Mouse (Mus musculus): ENCODE measurements around the gene Trmt1l. TPM values are rescaled to one million over a fixed set of nuclear protein-coding genes. Genes with fewer than 3 reads are reported as not detected.

Trmt1l gene
- polyA plus RNA-seq, 1 experiment from 2014 or later, result 15.1 TPM

GRCm38 (mm10) chr1:151497942-151498341, 69.6 kb downstream of the Trmt1l start:
- no peak overlapping the region for H3K27ac ChIP-seq (ENCODE audit: low read length)
- no peaks in the 10 kb centered on the region for H3K9me3 ChIP-seq (replicated peaks; ENCODE audit: control insufficient read depth, low read length)
- H3K4me1 ChIP-seq (ENCODE audit: control insufficient read depth, low read depth, low read length), result peaks cover 12% of the 10 kb centered on the region
- H3K4me2 ChIP-seq (ENCODE audit: low read depth, low read length), result no peak overlapping the region
- H3K36me3 ChIP-seq (ENCODE audit: control insufficient read depth, insufficient read depth), result no peaks in the 10 kb centered on the region
- H3K4me3 ChIP-seq (ENCODE audit: low read depth, low read length), result no peak overlapping the region
- H3K9ac ChIP-seq (ENCODE audit: low read depth, low read length), result no peak overlapping the region
- no peaks in the 10 kb centered on the region for H3K27me3 ChIP-seq (ENCODE audit: control insufficient read depth, insufficient read depth, low read depth, low read length)
- 69% methylated on average over 2 of the region's 2 CpGs for WGBS (ENCODE audit: insufficient replicate concordance)
- no peak for ATAC-seq (ENCODE audit: low read depth)

- H3K27ac ChIP-seq (ENCODE audit: low read length), result no peak overlapping the region
- H3K9me3 ChIP-seq (replicated peaks; ENCODE audit: control insufficient read depth, low read length), result no peaks in the 10 kb centered on the region
- 63% methylated on average over 3 of the region's 3 CpGs for WGBS (ENCODE audit: insufficient replicate concordance)
- H3K9ac ChIP-seq (ENCODE audit: low read depth, low read length), result no peak overlapping the region
- no peaks in the 10 kb centered on the region for H3K36me3 ChIP-seq (ENCODE audit: control insufficient read depth, insufficient read depth)
- no peak overlapping the region for H3K4me3 ChIP-seq (ENCODE audit: low read depth, low read length)
- H3K4me1 ChIP-seq (ENCODE audit: control insufficient read depth, low read depth, low read length), result peaks cover 12% of the 10 kb centered on the region
- no peak overlapping the region for H3K4me2 ChIP-seq (ENCODE audit: low read depth, low read length)
- H3K27me3 ChIP-seq (ENCODE audit: control insufficient read depth, insufficient read depth, low read depth, low read length), result no peaks in the 10 kb centered on the region
- no peak for ATAC-seq (ENCODE audit: low read depth)
Observed at GRCm38 (mm10) chr1:151498381-151498780, 70.0 kb downstream of the Trmt1l start.

- under 1% methylated on average over 56 of the region's 59 CpGs for WGBS (ENCODE audit: insufficient replicate concordance)
- no peaks in the 10 kb centered on the region for H3K27me3 ChIP-seq (ENCODE audit: control insufficient read depth, insufficient read depth, low read depth, low read length)
- H3K27ac ChIP-seq (ENCODE audit: low read length), result peak overlapping the region; percentile 91
- peak overlapping the region; percentile 78 for H3K4me2 ChIP-seq (ENCODE audit: low read depth, low read length)
- no peaks in the 10 kb centered on the region for H3K9me3 ChIP-seq (replicated peaks; ENCODE audit: control insufficient read depth, low read length)
- no peaks in the 10 kb centered on the region for H3K36me3 ChIP-seq (ENCODE audit: control insufficient read depth, insufficient read depth)
- H3K4me1 ChIP-seq (ENCODE audit: control insufficient read depth, low read depth, low read length), result peaks cover 12% of the 10 kb centered on the region
- peak overlapping the region; percentile 94 for H3K9ac ChIP-seq (ENCODE audit: low read depth, low read length)
- peak overlapping the region; percentile 93 for H3K4me3 ChIP-seq (ENCODE audit: low read depth, low read length)
- ATAC-seq (ENCODE audit: low read depth), result peak; percentile 54
Observed at GRCm38 (mm10) chr1:151499815-151500501, 71.6 kb downstream of the Trmt1l start.

GRCm38 (mm10) chr1:151500531-151501361, 72.4 kb downstream of the Trmt1l start, which contains the start of gene Rnf2:
Gene Rnf2 (minus strand): TSS chr1:151500955.
- H3K9me3 ChIP-seq (replicated peaks; ENCODE audit: control insufficient read depth, low read length), result no peaks in the 10 kb centered on the region
- H3K27ac ChIP-seq (ENCODE audit: low read length), result peak within 1 kb of the TSS; percentile 91
- peak; percentile 97 for ATAC-seq (ENCODE audit: low read depth)
- H3K36me3 ChIP-seq (ENCODE audit: control insufficient read depth, insufficient read depth), result no peaks in the 10 kb centered on the region
- peak within 1 kb of the TSS; percentile 78 for H3K4me2 ChIP-seq (ENCODE audit: low read depth, low read length)
- H3K4me3 ChIP-seq (ENCODE audit: low read depth, low read length), result peak within 1 kb of the TSS; percentile 93
- peak within 1 kb of the TSS; percentile 94 for H3K9ac ChIP-seq (ENCODE audit: low read depth, low read length)
- peaks cover 8% of the 10 kb centered on the region for H3K4me1 ChIP-seq (ENCODE audit: control insufficient read depth, low read depth, low read length)
- WGBS (ENCODE audit: insufficient replicate concordance), result under 1% methylated on average over 76 of the region's 90 CpGs
- no peaks in the 10 kb centered on the region for H3K27me3 ChIP-seq (ENCODE audit: control insufficient read depth, insufficient read depth, low read depth, low read length)

Small RNA genes lying within 50 kb of the gene (microRNA-seq; reads per million reads assigned to microRNA genes)
- 1.5 reads per million for gene Mir7682

Other genes with a start within 250 kb of the Trmt1l start
- 1.4 and 1.8 TPM in 2 replicates for gene Gm47985, start 246.0 kb upstream of the Trmt1l start, polyA plus RNA-seq (2015; fragmentation: Nextera tagmentation; extraction: Ambion mirVana)
- gene Gm8947, start 236.2 kb upstream of the Trmt1l start, polyA plus RNA-seq (2015; fragmentation: Nextera tagmentation; extraction: Ambion mirVana), result 1.2 and 1.3 TPM in 2 replicates
- 0.64 and 0.98 TPM in 2 replicates for gene Gm47995, start 230.1 kb upstream of the Trmt1l start, polyA plus RNA-seq (2015; fragmentation: Nextera tagmentation; extraction: Ambion mirVana)
- gene 3110040M04Rik, start 224.4 kb upstream of the Trmt1l start, polyA plus RNA-seq (2015; fragmentation: Nextera tagmentation; extraction: Ambion mirVana), result 0.84 and 1.4 TPM in 2 replicates
- 0.12 and 0.20 TPM in 2 replicates for gene Gm47996, start 218.4 kb upstream of the Trmt1l start, polyA plus RNA-seq (2015; fragmentation: Nextera tagmentation; extraction: Ambion mirVana)
- gene Ivns1abp, start 84.1 kb upstream of the Trmt1l start, polyA plus RNA-seq (2015; fragmentation: Nextera tagmentation; extraction: Ambion mirVana), result 77.1 and 78.5 TPM in 2 replicates
- gene Swt1, start 87 bp upstream of the Trmt1l start, polyA plus RNA-seq (2015; fragmentation: Nextera tagmentation; extraction: Ambion mirVana), result 19.1 and 19.7 TPM in 2 replicates
- 19.1 and 20.1 TPM in 2 replicates for gene Rnf2, start 72.4 kb downstream of the Trmt1l start, polyA plus RNA-seq (2015; fragmentation: Nextera tagmentation; extraction: Ambion mirVana)
- gene Fam129a, start 142.6 kb downstream of the Trmt1l start, polyA plus RNA-seq (2015; fragmentation: Nextera tagmentation; extraction: Ambion mirVana), result 11.7 and 13.8 TPM in 2 replicates

All from liver, embryonic 16.5 days (tissue).